Mouse (Mus musculus) CH12.LX (cell line): ENCODE data around the gene Pdcd1lg2. TPM values are rescaled to one million over a fixed set of nuclear protein-coding genes. Genes with fewer than 3 reads are reported as not detected.

Experiments
- DNase-seq: peaks from one replicate; pipeline ENCODE4 v3.0.0-alpha.2; 2013; ENCODE audit errors: extremely low read depth
- H3K27ac ChIP-seq: 2 replicates; pipeline ENCODE4 v1.5.1; 2012; ENCODE audit warnings: low read depth, mild to moderate bottlenecking, control low read depth, moderate library complexity; ENCODE audit not compliant: insufficient read depth
- H3K27me3 ChIP-seq: replicated peaks from 2 replicates; pipeline ENCODE3; 2012; ENCODE audit warnings: inconsistent platforms
- H3K36me3 ChIP-seq, 2 experiments: replicated peaks in 1 of 2; 2 replicates each; pipeline versions ENCODE3 to v1.6.1; 2012; ENCODE audit warnings: inconsistent platforms in 1 of 2, low read length in 1 of 2, mild to moderate bottlenecking in 1 of 2, mixed read lengths in 1 of 2, moderate library complexity in 1 of 2; ENCODE audit not compliant: control insufficient read depth in 1 of 2, insufficient read depth in 1 of 2
- H3K4me1 ChIP-seq, 2 experiments: 2 replicates each; pipeline ENCODE4 v1.6.1; 2012; ENCODE audit warnings: inconsistent platforms in 1 of 2, moderate library complexity in 1 of 2; ENCODE audit not compliant: insufficient read depth in 2 of 2, control insufficient read depth in 1 of 2
- H3K4me2 ChIP-seq: 2 replicates; pipeline ENCODE4 v1.6.1; 2012; ENCODE audit warnings: low read depth, mild to moderate bottlenecking, control low read depth; ENCODE audit not compliant: poor library complexity, insufficient read depth, severe bottlenecking
- H3K4me3 ChIP-seq, 3 experiments: fragments of 150-350 bp in 1 of 3; sonication (generic) in 1 of 3; replicated peaks in 1 of 3; 2 replicates each; pipeline versions ENCODE3 to v1.5.1; 2011 to 2012; ENCODE audit warnings: low read depth in 2 of 3, low read length in 2 of 3, mild to moderate bottlenecking in 2 of 3, moderate library complexity in 2 of 3, control low read depth in 1 of 3, improper control_type of control experiment in 1 of 3, inconsistent platforms in 1 of 3, mixed read lengths in 1 of 3; ENCODE audit not compliant: poor library complexity in 1 of 3
- H3K79me2 ChIP-seq: replicated peaks from 2 replicates; pipeline ENCODE4 v1.6.1; 2012; ENCODE audit warnings: mild to moderate bottlenecking, moderate library complexity; ENCODE audit not compliant: control insufficient read depth, poor library complexity, insufficient read depth, severe bottlenecking; ENCODE audit errors: extremely low read depth
- H3K9ac ChIP-seq: 2 replicates; pipeline ENCODE4 v1.6.1; 2012; ENCODE audit warnings: low read depth, mild to moderate bottlenecking, control low read depth, moderate library complexity; ENCODE audit not compliant: insufficient read depth
- H3K9me3 ChIP-seq: replicated peaks from 2 replicates; pipeline ENCODE3; 2012; ENCODE audit warnings: low read length, inconsistent platforms, mixed read lengths
- BHLHE40 ChIP-seq: IDR thresholded peaks from 2 replicates; pipeline ENCODE4 v1.6.1; 2011; ENCODE audit warnings: mild to moderate bottlenecking, low read depth, low read length, improper control_type of control experiment
- CHD1 ChIP-seq: IDR thresholded peaks from 2 replicates; pipeline ENCODE4 v1.6.1; 2012; ENCODE audit warnings: low read depth, low read length, improper control_type of control experiment, inconsistent platforms
- CHD2 ChIP-seq: IDR thresholded peaks from 2 replicates; pipeline ENCODE4 v1.6.1; 2011; ENCODE audit warnings: low read length, improper control_type of control experiment
- CTCF ChIP-seq, 2 experiments: IDR thresholded peaks in 1 of 2; conservative IDR thresholded peaks in 1 of 2; 2 replicates each; pipeline ENCODE4 v1.5.1; 2011 to 2012; ENCODE audit warnings: low read depth in 2 of 2, low read length in 2 of 2, improper control_type of control experiment in 1 of 2, inconsistent platforms in 1 of 2, mild to moderate bottlenecking in 1 of 2, moderate library complexity in 1 of 2
- ETS1 ChIP-seq: conservative IDR thresholded peaks from 2 replicates; pipeline ENCODE4 v1.6.1; 2012; ENCODE audit warnings: low read depth, mild to moderate bottlenecking, inconsistent platforms, low read length, improper control_type of control experiment, moderate library complexity
- GABPA ChIP-seq: IDR thresholded peaks from 2 replicates; pipeline ENCODE4 v1.6.1; 2012; ENCODE audit warnings: low read depth, low read length, improper control_type of control experiment, inconsistent platforms; ENCODE audit not compliant: insufficient replicate concordance
- HCFC1 ChIP-seq: IDR thresholded peaks from 2 replicates; pipeline ENCODE4 v1.6.1; 2012; ENCODE audit warnings: low read depth, mild to moderate bottlenecking, inconsistent platforms, low read length, improper control_type of control experiment
- JUN ChIP-seq: IDR thresholded peaks from 2 replicates; pipeline ENCODE4 v1.6.1; 2011; ENCODE audit warnings: low read depth, mild to moderate bottlenecking, low read length, improper control_type of control experiment, moderate library complexity; ENCODE audit not compliant: insufficient read depth
- MAFK ChIP-seq: IDR thresholded peaks from 2 replicates; pipeline ENCODE4 v1.6.1; 2011; ENCODE audit warnings: low read length, improper control_type of control experiment; ENCODE audit not compliant: insufficient replicate concordance
- MAX ChIP-seq: IDR thresholded peaks from 2 replicates; pipeline ENCODE4 v1.6.1; 2011; ENCODE audit warnings: low read length, improper control_type of control experiment
- MEF2A ChIP-seq: IDR thresholded peaks from 2 replicates; pipeline ENCODE4 v1.6.1; 2014; ENCODE audit warnings: low read depth, mild to moderate bottlenecking, inconsistent platforms, low read length, improper control_type of control experiment, borderline replicate concordance
- MXI1 ChIP-seq: IDR thresholded peaks from 2 replicates; pipeline ENCODE4 v1.6.1; 2011; ENCODE audit warnings: mild to moderate bottlenecking, low read depth, low read length, improper control_type of control experiment
- MYC ChIP-seq: IDR thresholded peaks from 2 replicates; pipeline ENCODE4 v1.6.1; 2011; ENCODE audit warnings: low read depth, mild to moderate bottlenecking, improper control_type of control experiment, low read length
- NELFE ChIP-seq: IDR thresholded peaks from 2 replicates; pipeline ENCODE4 v1.6.1; 2011; ENCODE audit warnings: low read depth, low read length, improper control_type of control experiment
- NRF1 ChIP-seq: IDR thresholded peaks from 2 replicates; pipeline ENCODE4 v1.6.1; 2014; ENCODE audit warnings: low read depth, mild to moderate bottlenecking, inconsistent platforms, low read length, improper control_type of control experiment, moderate library complexity
- PAX5 ChIP-seq: IDR thresholded peaks from 2 replicates; pipeline ENCODE4 v1.6.1; 2012; ENCODE audit warnings: low read length, inconsistent platforms, mixed read lengths
- RCOR1 ChIP-seq: conservative IDR thresholded peaks from 2 replicates; pipeline ENCODE4 v1.6.1; 2012; ENCODE audit warnings: low read depth, mild to moderate bottlenecking, inconsistent platforms, low read length, improper control_type of control experiment
- SIN3A ChIP-seq: IDR thresholded peaks from 2 replicates; pipeline ENCODE4 v1.6.1; 2012; ENCODE audit warnings: low read length, improper control_type of control experiment, inconsistent platforms
- TBP ChIP-seq: conservative IDR thresholded peaks from 2 replicates; pipeline ENCODE4 v1.6.1; 2011; ENCODE audit warnings: low read depth, low read length, improper control_type of control experiment
- TCF12 ChIP-seq: IDR thresholded peaks from 2 replicates; pipeline ENCODE4 v1.6.1; 2014; ENCODE audit warnings: low read depth, mild to moderate bottlenecking, inconsistent platforms, low read length, improper control_type of control experiment
- USF1 ChIP-seq: IDR thresholded peaks from 2 replicates; pipeline ENCODE4 v1.6.1; 2014; ENCODE audit warnings: low read depth, mild to moderate bottlenecking, inconsistent platforms, low read length, improper control_type of control experiment
- USF2 ChIP-seq: conservative IDR thresholded peaks from 2 replicates; pipeline ENCODE4 v1.6.1; 2011; ENCODE audit warnings: low read depth, low read length, improper control_type of control experiment
- ZC3H11A ChIP-seq: IDR thresholded peaks from 2 replicates; pipeline ENCODE4 v1.6.1; 2012; ENCODE audit warnings: low read depth, mild to moderate bottlenecking, inconsistent platforms, low read length, improper control_type of control experiment
- ZKSCAN1 ChIP-seq: IDR thresholded peaks from 2 replicates; pipeline ENCODE4 v1.6.1; 2012; ENCODE audit warnings: low read depth, inconsistent platforms, low read length, improper control_type of control experiment, borderline replicate concordance
- dilution Hi-C: fragments of 300-500 bp; cut with MboI; formaldehyde crosslinking; loops from 2 replicates; pipeline ENCODE4 v1.14.3; 2020; ENCODE audit warnings: low sequenced_read_pairs; ENCODE audit not compliant: extremely low pct_unique_long_range_greater_than_20kb, extremely low pct_ligation_motif_present
- in situ Hi-C: fragments of 300-500 bp; cut with MboI; formaldehyde crosslinking; loops from 3 replicates; pipeline ENCODE4 v1.14.3; 2019; ENCODE audit warnings: low sequenced_read_pairs, low pct_ligation_motif_present, low pct_unique_long_range_greater_than_20kb, mixed read lengths
- polyA plus RNA-seq: library from polyadenylated mRNA; unstranded; fragments of >175 nt; gene quantifications from 2 replicates; pipeline ENCODE4 v1.2.1, GENCODE M21; 2012; ENCODE audit warnings: low read depth; ENCODE audit not compliant: insufficient read length
- total RNA-seq, 2 experiments: library from RNA; depleted of rRNA; stranded (reverse); fragments of 300-350 nt in 1 of 2; fragments of >200 nt in 1 of 2; gene quantifications; 2 replicates each; pipeline ENCODE4 v1.2.3; 2012 to 2014

The Pdcd1lg2 gene
- total and polyA plus RNA-seq, 3 experiments: 1.4 to 5.5 (median 1.7) TPM

GRCm38 (mm10) chr19:29361468-29362130 lies 49.1 kb upstream of the Pdcd1lg2 start (continued):
- TF ChIP-seq RCOR1 (0 out of 2 replicates have a peak, but pooled peaks have one; percentile 14), ZKSCAN1 (no peak), TBP (no peak), ETS1 (peak; percentile 39; the same call in 1 of the 2 replicates), ZC3H11A (no peak), GABPA (no peak), CTCF (conservative IDR thresholded peaks at IDR 0.05 in 1 of 2, IDR thresholded peaks at IDR 0.05 in 1 of 2; ENCODE audit: low read depth in 2 of 2, low read length in 2 of 2) (no peak), MEF2A (no peak), MXI1 (0 out of 2 replicates have a peak, but pooled peaks have one; percentile 43), MAFK (no peak), NELFE (no peak; the same call in 1 of the 2 replicates), TCF12 (peak; percentile 49; the same call in 1 of the 2 replicates), USF2 (no peak), USF1 (no peak), JUN (no peak)
- TF ChIP-seq, all 38 proteins: peak for 12

GRCm38 (mm10) chr19:29362173-29362930 lies 48.4 kb upstream of the Pdcd1lg2 start:
- H3K27me3 ChIP-seq: no peaks in the 10 kb centered on the region
- peak overlapping the region; percentile 40 for H3K9ac ChIP-seq
- H3K27ac ChIP-seq: no peak overlapping the region
- DNase-seq: no peak
- no peaks in the 10 kb centered on the region for H3K9me3 ChIP-seq
- TF ChIP-seq PAX5 (no peak), SIN3A (no peak), NRF1 (no peak), JUN (no peak), CHD1 (no peak), CHD2 (no peak), ETS1 (no peak), MAX (no peak), BHLHE40 (no peak), ZKSCAN1 (no peak), CTCF (conservative IDR thresholded peaks at IDR 0.05 in 1 of 2, IDR thresholded peaks at IDR 0.05 in 1 of 2; ENCODE audit: low read depth in 2 of 2, low read length in 2 of 2) (no peak), RCOR1 (no peak), NELFE (no peak), MYC (no peak), USF1 (no peak), HCFC1 (no peak)
- TF ChIP-seq, all 38 proteins: peak for 0
- peaks cover 21 to 50% of the 10 kb centered on the region in 2 experiments for H3K4me1 ChIP-seq
- peaks cover 9 to 37% of the 10 kb centered on the region in 2 experiments for H3K36me3 ChIP-seq
- dilution Hi-C loops: no loop called here
- no peaks in the 10 kb centered on the region; the same call in 1 of the 2 replicates for H3K79me2 ChIP-seq
- in situ Hi-C loops: loop anchor here (25.0 kb wide), 2 partner anchors 450 to 575 kb away; partner anchors contain the start of genes 9930021J03Rik and Ranbp6
- peak overlapping the region; percentile 78 for H3K4me2 ChIP-seq
- H3K4me3 ChIP-seq: peak overlapping the region; percentile 51 to 56 (median 53)
